Mouse (Mus musculus): ENCODE measurements around the gene Ggcx. TPM values are rescaled to one million over a fixed set of nuclear protein-coding genes. Genes with fewer than 3 reads are reported as not detected.

Gene Ggcx
- polyA plus RNA-seq, 1 experiment from 2014 or later, result 10.7 TPM

GRCm38 (mm10) chr6:72383952-72384351 is 30.2 kb upstream of the Ggcx start:
- Histone ChIP-seq H3K4me1 (replicated peaks; ENCODE audit: control insufficient read depth, insufficient read depth) (peaks cover 5% of the 10 kb centered on the region; the same call in 1 of the 2 replicates), H3K9ac (ENCODE audit: low read length) (no peak overlapping the region), H3K4me3 (ENCODE audit: low read depth, low read length) (no peak overlapping the region), H3K27me3 (ENCODE audit: control insufficient read depth, insufficient read depth, low read length) (no peaks in the 10 kb centered on the region), H3K4me2 (replicated peaks; ENCODE audit: low read depth) (no peak overlapping the region), H3K36me3 (ENCODE audit: control insufficient read depth, insufficient read depth, low read length) (peaks cover 6% of the 10 kb centered on the region; the same call in 1 of the 2 replicates), H3K27ac (replicated peaks) (no peak overlapping the region), H3K9me3 (ENCODE audit: control insufficient read depth, low read length) (no peaks in the 10 kb centered on the region)
- TF ChIP-seq CTCF (IDR thresholded peaks at IDR 0.05; ENCODE audit: low read depth), result no peak
- no peak for TF ChIP-seq EP300 (optimal IDR thresholded peaks at IDR 0.05)
- 89% methylated on average over 7 of the region's 7 CpGs for WGBS
- no peak for ATAC-seq (ENCODE audit: low FRiP score, low TSS enrichment)
- DNase-seq (ENCODE audit: low spot score), result no peak

- no peak overlapping the region for H3K27ac ChIP-seq (replicated peaks)
- peaks cover 6% of the 10 kb centered on the region; the same call in 1 of the 2 replicates for H3K36me3 ChIP-seq (ENCODE audit: control insufficient read depth, insufficient read depth, low read length)
- H3K4me1 ChIP-seq (replicated peaks; ENCODE audit: control insufficient read depth, insufficient read depth), result peaks cover 7% of the 10 kb centered on the region; the same call in 1 of the 2 replicates
- H3K4me3 ChIP-seq (ENCODE audit: low read depth, low read length), result no peak overlapping the region
- DNase-seq (ENCODE audit: low spot score), result no peak
- H3K9ac ChIP-seq (ENCODE audit: low read length), result no peak overlapping the region
- no peaks in the 10 kb centered on the region for H3K9me3 ChIP-seq (ENCODE audit: control insufficient read depth, low read length)
- ATAC-seq (ENCODE audit: low FRiP score, low TSS enrichment), result no peak
- TF ChIP-seq CTCF (IDR thresholded peaks at IDR 0.05; ENCODE audit: low read depth) (no peak), EP300 (optimal IDR thresholded peaks at IDR 0.05) (no peak)
- no peaks in the 10 kb centered on the region for H3K27me3 ChIP-seq (ENCODE audit: control insufficient read depth, insufficient read depth, low read length)
- 80% methylated on average over 4 of the region's 4 CpGs for WGBS
- no peak overlapping the region for H3K4me2 ChIP-seq (replicated peaks; ENCODE audit: low read depth)
Measured at GRCm38 (mm10) chr6:72385258-72385657, 28.9 kb upstream of the Ggcx start.

GRCm38 (mm10) chr6:72386561-72386960 is 27.5 kb upstream of the Ggcx start:
- Histone ChIP-seq H3K4me2 (replicated peaks; ENCODE audit: low read depth) (no peak overlapping the region), H3K27me3 (ENCODE audit: control insufficient read depth, insufficient read depth, low read length) (no peaks in the 10 kb centered on the region), H3K4me1 (replicated peaks; ENCODE audit: control insufficient read depth, insufficient read depth) (peaks cover 9% of the 10 kb centered on the region; the same call in 1 of the 2 replicates), H3K4me3 (ENCODE audit: low read depth, low read length) (no peak overlapping the region), H3K27ac (replicated peaks) (no peak overlapping the region), H3K36me3 (ENCODE audit: control insufficient read depth, insufficient read depth, low read length) (peaks cover 6% of the 10 kb centered on the region; the same call in 1 of the 2 replicates), H3K9ac (ENCODE audit: low read length) (no peak overlapping the region), H3K9me3 (ENCODE audit: control insufficient read depth, low read length) (no peaks in the 10 kb centered on the region)
- no peak for ATAC-seq (ENCODE audit: low FRiP score, low TSS enrichment)
- DNase-seq (ENCODE audit: low spot score), result no peak
- WGBS, result 90% methylated on average over 2 of the region's 2 CpGs
- no peak for TF ChIP-seq CTCF (IDR thresholded peaks at IDR 0.05; ENCODE audit: low read depth)
- no peak for TF ChIP-seq EP300 (optimal IDR thresholded peaks at IDR 0.05)

DNA sequence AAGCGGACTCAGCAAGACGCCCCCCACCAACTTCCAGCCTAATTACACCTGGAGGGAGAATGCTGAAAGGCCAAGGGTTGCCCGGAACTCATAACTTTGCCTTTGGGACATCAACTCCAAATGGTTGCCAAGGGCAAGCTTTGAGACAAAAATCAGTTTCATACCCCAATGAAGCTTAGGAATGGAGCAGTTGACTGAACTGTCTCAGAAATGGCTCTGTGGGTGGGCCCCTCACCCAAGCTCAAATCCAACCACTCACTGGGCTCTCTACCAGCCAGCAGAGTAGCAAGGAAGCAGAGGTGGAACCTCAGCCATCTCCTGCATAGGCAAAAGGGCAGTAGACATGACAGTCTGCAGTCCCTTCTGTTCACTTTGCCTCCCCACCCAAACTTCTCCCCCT is 26.3 kb upstream of the Ggcx start:
- TF ChIP-seq EP300 (optimal IDR thresholded peaks at IDR 0.05), result no peak
- TF ChIP-seq CTCF (IDR thresholded peaks at IDR 0.05; ENCODE audit: low read depth), result no peak
- H3K4me2 ChIP-seq (replicated peaks; ENCODE audit: low read depth), result no peak overlapping the region
- no peak for ATAC-seq (ENCODE audit: low FRiP score, low TSS enrichment)
- peaks cover 9% of the 10 kb centered on the region; the same call in 1 of the 2 replicates for H3K4me1 ChIP-seq (replicated peaks; ENCODE audit: control insufficient read depth, insufficient read depth)
- no peaks in the 10 kb centered on the region for H3K27me3 ChIP-seq (ENCODE audit: control insufficient read depth, insufficient read depth, low read length)
- DNase-seq (ENCODE audit: low spot score), result no peak
- no peak overlapping the region for H3K27ac ChIP-seq (replicated peaks)
- H3K9me3 ChIP-seq (ENCODE audit: control insufficient read depth, low read length), result no peaks in the 10 kb centered on the region
- H3K4me3 ChIP-seq (ENCODE audit: low read depth, low read length), result no peak overlapping the region
- 86% methylated on average over 3 of the region's 3 CpGs for whole genome bisulfite sequencing
- peaks cover 6% of the 10 kb centered on the region; the same call in 1 of the 2 replicates for H3K36me3 ChIP-seq (ENCODE audit: control insufficient read depth, insufficient read depth, low read length)
- H3K9ac ChIP-seq (ENCODE audit: low read length), result no peak overlapping the region

GRCm38 (mm10) chr6:72388266-72388665 is 25.8 kb upstream of the Ggcx start:
- H3K4me2 ChIP-seq (replicated peaks; ENCODE audit: low read depth), result 0 out of 2 replicates have a peak overlapping the region, but pooled peaks have one; percentile 69
- TF ChIP-seq EP300 (optimal IDR thresholded peaks at IDR 0.05), result no peak
- WGBS, result 58% methylated on average over 10 of the region's 10 CpGs

DNA sequence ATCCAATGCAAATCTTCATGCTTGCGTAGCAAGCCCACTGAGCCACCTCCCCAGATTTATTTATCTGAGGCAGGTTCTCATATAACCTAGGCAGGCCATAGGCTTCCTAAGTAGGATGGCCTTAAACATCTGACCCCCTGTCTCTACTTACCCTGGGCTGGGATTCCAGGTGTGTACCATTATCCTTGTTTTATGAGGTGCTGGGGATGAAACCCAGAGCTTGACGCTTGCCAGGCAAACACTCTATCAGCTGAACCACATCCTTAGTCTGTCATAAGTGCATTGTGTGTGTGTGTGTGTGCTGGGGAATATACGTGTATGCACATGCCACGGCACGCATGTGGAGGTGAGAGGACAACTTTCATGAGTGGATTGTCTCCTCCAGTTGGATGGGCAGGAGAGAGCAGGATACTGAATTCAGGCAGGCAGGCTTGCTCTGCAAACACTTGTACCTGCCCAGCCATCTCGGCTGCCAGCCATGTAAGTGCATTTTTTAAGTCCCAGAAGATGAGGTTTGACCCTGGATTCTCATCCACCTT is 25.2 kb upstream of the Ggcx start:
- WGBS, result 62% methylated on average over 6 of the region's 6 CpGs
- peaks cover 6% of the 10 kb centered on the region; the same call in 1 of the 2 replicates for H3K36me3 ChIP-seq (ENCODE audit: control insufficient read depth, insufficient read depth, low read length)
- no peaks in the 10 kb centered on the region for H3K27me3 ChIP-seq (ENCODE audit: control insufficient read depth, insufficient read depth, low read length)

More at GRCm38 (mm10) chr6:72388266-72388665, 25.8 kb upstream of the Ggcx start:
- Histone ChIP-seq H3K36me3 (ENCODE audit: control insufficient read depth, insufficient read depth, low read length) (peaks cover 6% of the 10 kb centered on the region; the same call in 1 of the 2 replicates), H3K27ac (replicated peaks) (no peak overlapping the region), H3K27me3 (ENCODE audit: control insufficient read depth, insufficient read depth, low read length) (no peaks in the 10 kb centered on the region), H3K4me1 (replicated peaks; ENCODE audit: control insufficient read depth, insufficient read depth) (peaks cover 9% of the 10 kb centered on the region; the same call in 1 of the 2 replicates), H3K9me3 (ENCODE audit: control insufficient read depth, low read length) (no peaks in the 10 kb centered on the region), H3K4me3 (ENCODE audit: low read depth, low read length) (no peak overlapping the region), H3K9ac (ENCODE audit: low read length) (no peak overlapping the region)
- DNase-seq (ENCODE audit: low spot score), result no peak
- no peak for ATAC-seq (ENCODE audit: low FRiP score, low TSS enrichment)

More for the DNA sequence above, 25.2 kb upstream of the Ggcx start:
- no peak for TF ChIP-seq EP300 (optimal IDR thresholded peaks at IDR 0.05)
- no peak for TF ChIP-seq CTCF (IDR thresholded peaks at IDR 0.05; ENCODE audit: low read depth)
- Histone ChIP-seq H3K4me2 (replicated peaks; ENCODE audit: low read depth) (peak overlapping the region; percentile 69), H3K4me1 (replicated peaks; ENCODE audit: control insufficient read depth, insufficient read depth) (peaks cover 9% of the 10 kb centered on the region; the same call in 1 of the 2 replicates), H3K27ac (replicated peaks) (peak overlapping the region; percentile 99), H3K9me3 (ENCODE audit: control insufficient read depth, low read length) (no peaks in the 10 kb centered on the region), H3K9ac (ENCODE audit: low read length) (peak overlapping the region; percentile 80), H3K4me3 (ENCODE audit: low read depth, low read length) (peak overlapping the region; percentile 63)
- DNase-seq (ENCODE audit: low spot score) (no peak), ATAC-seq (ENCODE audit: low FRiP score, low TSS enrichment) (no peak)

Data from stomach, postnatal 0 days (tissue).